Mouse (Mus musculus): ENCODE measurements at regions not wholly inside any gene's neighbourhood (a gene's known extent, or its start where the extent isn't known, plus 50 kb on each side); places are given as distances from the start of the nearest gene placed in this dataset.

DNA sequence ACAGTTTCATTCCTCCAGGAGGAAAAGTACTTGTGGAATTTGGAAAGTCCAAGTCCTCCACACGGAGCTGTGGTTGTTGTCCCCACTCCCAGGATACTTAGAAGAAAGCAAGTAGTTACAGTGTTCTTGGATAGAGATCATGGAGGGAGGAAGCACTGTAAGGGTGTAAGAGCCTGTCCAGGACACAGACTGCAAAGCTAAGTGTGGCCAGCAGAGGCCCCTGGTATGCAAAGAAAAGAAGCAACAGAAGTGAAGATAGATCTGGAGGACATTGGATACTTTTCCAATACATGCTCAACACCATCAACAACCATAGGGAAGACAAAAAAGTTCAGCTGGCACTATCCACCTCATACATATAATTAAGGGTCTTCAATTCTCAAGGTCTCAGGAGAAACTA is 197.4 kb downstream of the Meis1 start:
- DNase-seq (ENCODE audit: low spot score): no peak
- 49% methylated on average over 1 of the region's 1 CpGs for WGBS

DNA sequence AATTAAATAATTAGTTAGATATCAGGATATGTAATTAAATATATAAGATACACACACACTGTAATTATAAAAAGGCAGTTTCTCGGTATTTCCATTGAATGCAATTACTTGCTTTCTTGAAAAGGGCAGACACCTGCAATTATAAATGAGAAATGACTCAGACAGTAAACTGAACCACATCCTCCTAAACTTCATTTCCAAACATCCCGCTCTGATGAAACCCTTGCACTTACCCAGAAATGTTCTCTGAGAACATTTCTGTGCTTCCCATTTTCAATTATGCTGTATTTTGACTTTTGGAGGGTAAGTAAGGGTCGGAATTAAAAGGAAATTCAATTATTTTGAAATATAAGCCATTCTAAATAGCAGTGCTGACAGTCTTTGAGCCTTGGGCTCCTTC is 204.7 kb downstream of the Meis1 start:
- Histone ChIP-seq H3K27ac (no peak overlapping the region), H3K9ac (no peak overlapping the region), H3K27me3 (ENCODE audit: control insufficient read depth, insufficient read depth, low read length) (no peaks in the 10 kb centered on the region), H3K36me3 (replicated peaks; ENCODE audit: control insufficient read depth, insufficient read depth) (no peaks in the 10 kb centered on the region), H3K4me3 (replicated peaks; ENCODE audit: low read length) (no peak overlapping the region), H3K4me1 (replicated peaks; ENCODE audit: control insufficient read depth, insufficient read depth, low read length) (no peaks in the 10 kb centered on the region), H3K4me2 (replicated peaks) (no peak overlapping the region), H3K9me3 (ENCODE audit: control insufficient read depth, low read length) (no peaks in the 10 kb centered on the region)
- ATAC-seq (ENCODE audit: low FRiP score): no peak
- 91% methylated on average over 3 of the region's 3 CpGs for WGBS
- peak; percentile 21 for DNase-seq (ENCODE audit: low spot score)

More for the DNA sequence above, 197.4 kb downstream of the Meis1 start:
- H3K4me1 ChIP-seq (replicated peaks; ENCODE audit: control insufficient read depth, insufficient read depth, low read length): no peaks in the 10 kb centered on the region
- H3K27me3 ChIP-seq (ENCODE audit: control insufficient read depth, insufficient read depth, low read length): no peaks in the 10 kb centered on the region
- no peaks in the 10 kb centered on the region for H3K36me3 ChIP-seq (replicated peaks; ENCODE audit: control insufficient read depth, insufficient read depth)
- no peaks in the 10 kb centered on the region for H3K9me3 ChIP-seq (ENCODE audit: control insufficient read depth, low read length)
- no peak overlapping the region for H3K9ac ChIP-seq
- H3K27ac ChIP-seq: no peak overlapping the region
- H3K4me3 ChIP-seq (replicated peaks; ENCODE audit: low read length): no peak overlapping the region
- no peak for ATAC-seq (ENCODE audit: low FRiP score)
- no peak overlapping the region for H3K4me2 ChIP-seq (replicated peaks)

DNA sequence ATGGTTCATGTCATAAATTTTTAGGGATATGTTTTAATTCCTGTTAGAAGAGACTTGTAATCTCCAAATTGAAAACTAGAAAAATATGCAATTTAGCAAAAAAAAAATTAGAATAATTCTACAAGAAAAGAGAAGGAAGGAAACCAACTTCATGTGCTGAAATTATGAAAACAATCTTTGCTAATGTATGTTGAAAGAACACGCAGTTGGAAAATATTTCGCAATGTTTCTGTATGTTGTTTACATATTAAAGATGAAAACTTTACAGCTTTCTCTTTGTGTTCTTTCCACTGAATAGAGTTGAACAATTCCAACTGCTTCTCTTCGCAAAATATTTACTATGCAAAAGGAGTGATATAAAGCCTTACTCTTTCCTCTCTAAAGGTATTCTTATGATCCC is 251.3 kb downstream of the Meis1 start:
- no peak for DNase-seq (ENCODE audit: low spot score)
- Histone ChIP-seq H3K4me2 (replicated peaks) (no peak overlapping the region), H3K27me3 (ENCODE audit: control insufficient read depth, insufficient read depth, low read length) (no peaks in the 10 kb centered on the region), H3K4me1 (replicated peaks; ENCODE audit: control insufficient read depth, insufficient read depth, low read length) (no peaks in the 10 kb centered on the region), H3K27ac (no peak overlapping the region), H3K9ac (no peak overlapping the region), H3K4me3 (replicated peaks; ENCODE audit: low read length) (no peak overlapping the region), H3K9me3 (ENCODE audit: control insufficient read depth, low read length) (no peaks in the 10 kb centered on the region), H3K36me3 (replicated peaks; ENCODE audit: control insufficient read depth, insufficient read depth) (no peaks in the 10 kb centered on the region)
- 97% methylated on average over 3 of the region's 3 CpGs for WGBS
- no peak for ATAC-seq (ENCODE audit: low FRiP score)

GRCm38 (mm10) chr11:18766458-18767016 is 252.2 kb downstream of the Meis1 start:
- Histone ChIP-seq H3K4me3 (replicated peaks; ENCODE audit: low read length) (no peak overlapping the region), H3K4me1 (replicated peaks; ENCODE audit: control insufficient read depth, insufficient read depth, low read length) (no peaks in the 10 kb centered on the region), H3K27me3 (ENCODE audit: control insufficient read depth, insufficient read depth, low read length) (no peaks in the 10 kb centered on the region), H3K4me2 (replicated peaks) (no peak overlapping the region), H3K27ac (no peak overlapping the region), H3K36me3 (replicated peaks; ENCODE audit: control insufficient read depth, insufficient read depth) (no peaks in the 10 kb centered on the region), H3K9ac (no peak overlapping the region), H3K9me3 (ENCODE audit: control insufficient read depth, low read length) (no peaks in the 10 kb centered on the region)
- 64% methylated on average over 6 of the region's 6 CpGs for WGBS
- DNase-seq (ENCODE audit: low spot score): no peak
- no peak for ATAC-seq (ENCODE audit: low FRiP score)

GRCm38 (mm10) chr11:18758591-18759074 is 260.2 kb downstream of the Meis1 start:
- no peak for ATAC-seq (ENCODE audit: low FRiP score)
- DNase-seq (ENCODE audit: low spot score): no peak
- no peak overlapping the region for H3K4me2 ChIP-seq (replicated peaks)

GRCm38 (mm10) chr11:18756576-18756975 is 262.2 kb downstream of the Meis1 start:
- no peak for DNase-seq (ENCODE audit: low spot score)
- 0 out of 2 replicates have a peak overlapping the region, but pooled peaks have one; percentile 47 for H3K27ac ChIP-seq
- no peak for ATAC-seq (ENCODE audit: low FRiP score)
- 35% methylated on average over 1 of the region's 1 CpGs for WGBS
- H3K4me2 ChIP-seq (replicated peaks): no peak overlapping the region
- no peaks in the 10 kb centered on the region for H3K9me3 ChIP-seq (ENCODE audit: control insufficient read depth, low read length)
- H3K4me1 ChIP-seq (replicated peaks; ENCODE audit: control insufficient read depth, insufficient read depth, low read length): peaks cover 32% of the 10 kb centered on the region
- no peak overlapping the region for H3K9ac ChIP-seq
- H3K27me3 ChIP-seq (ENCODE audit: control insufficient read depth, insufficient read depth, low read length): no peaks in the 10 kb centered on the region
- no peak overlapping the region for H3K4me3 ChIP-seq (replicated peaks; ENCODE audit: low read length)
- no peaks in the 10 kb centered on the region for H3K36me3 ChIP-seq (replicated peaks; ENCODE audit: control insufficient read depth, insufficient read depth)

More at GRCm38 (mm10) chr11:18758591-18759074, 260.2 kb downstream of the Meis1 start:
- Histone ChIP-seq H3K27ac (no peak overlapping the region), H3K9me3 (ENCODE audit: control insufficient read depth, low read length) (no peaks in the 10 kb centered on the region), H3K27me3 (ENCODE audit: control insufficient read depth, insufficient read depth, low read length) (no peaks in the 10 kb centered on the region), H3K36me3 (replicated peaks; ENCODE audit: control insufficient read depth, insufficient read depth) (no peaks in the 10 kb centered on the region), H3K4me1 (replicated peaks; ENCODE audit: control insufficient read depth, insufficient read depth, low read length) (peaks cover 18% of the 10 kb centered on the region), H3K4me3 (replicated peaks; ENCODE audit: low read length) (no peak overlapping the region), H3K9ac (no peak overlapping the region)
- 66% methylated on average over 6 of the region's 6 CpGs for WGBS

GRCm38 (mm10) chr11:18754732-18755525 is 263.9 kb downstream of the Meis1 start:
- Histone ChIP-seq H3K4me2 (replicated peaks) (peak overlapping the region; percentile 43), H3K9ac (peak overlapping the region; percentile 48), H3K4me1 (replicated peaks; ENCODE audit: control insufficient read depth, insufficient read depth, low read length) (peaks cover 46% of the 10 kb centered on the region), H3K27me3 (ENCODE audit: control insufficient read depth, insufficient read depth, low read length) (no peaks in the 10 kb centered on the region), H3K4me3 (replicated peaks; ENCODE audit: low read length) (peak overlapping the region; percentile 1; the same call in 1 of the 2 replicates), H3K27ac (peak overlapping the region; percentile 82), H3K36me3 (replicated peaks; ENCODE audit: control insufficient read depth, insufficient read depth) (no peaks in the 10 kb centered on the region), H3K9me3 (ENCODE audit: control insufficient read depth, low read length) (no peaks in the 10 kb centered on the region)
- DNase-seq (ENCODE audit: low spot score) (no peak), ATAC-seq (ENCODE audit: low FRiP score) (0 out of 2 replicates have a peak, but pooled peaks have one; percentile 13)
- 29% methylated on average over 9 of the region's 9 CpGs for WGBS

GRCm38 (mm10) chr11:18753856-18754255 is 264.9 kb downstream of the Meis1 start:
- H3K9me3 ChIP-seq (ENCODE audit: control insufficient read depth, low read length): no peaks in the 10 kb centered on the region
- 25% methylated on average over 9 of the region's 9 CpGs for whole genome bisulfite sequencing
- peak overlapping the region; percentile 48 for H3K9ac ChIP-seq
- DNase-seq (ENCODE audit: low spot score) (peak; percentile 35), ATAC-seq (ENCODE audit: low FRiP score) (no peak; the same call in 1 of the 2 replicates)
- H3K27ac ChIP-seq: peak overlapping the region; percentile 82
- no peaks in the 10 kb centered on the region for H3K27me3 ChIP-seq (ENCODE audit: control insufficient read depth, insufficient read depth, low read length)
- peaks cover 56% of the 10 kb centered on the region for H3K4me1 ChIP-seq (replicated peaks; ENCODE audit: control insufficient read depth, insufficient read depth, low read length)
- no peaks in the 10 kb centered on the region for H3K36me3 ChIP-seq (replicated peaks; ENCODE audit: control insufficient read depth, insufficient read depth)
- H3K4me2 ChIP-seq (replicated peaks): peak overlapping the region; percentile 43
- H3K4me3 ChIP-seq (replicated peaks; ENCODE audit: low read length): no peak overlapping the region; the same call in 1 of the 2 replicates

DNA sequence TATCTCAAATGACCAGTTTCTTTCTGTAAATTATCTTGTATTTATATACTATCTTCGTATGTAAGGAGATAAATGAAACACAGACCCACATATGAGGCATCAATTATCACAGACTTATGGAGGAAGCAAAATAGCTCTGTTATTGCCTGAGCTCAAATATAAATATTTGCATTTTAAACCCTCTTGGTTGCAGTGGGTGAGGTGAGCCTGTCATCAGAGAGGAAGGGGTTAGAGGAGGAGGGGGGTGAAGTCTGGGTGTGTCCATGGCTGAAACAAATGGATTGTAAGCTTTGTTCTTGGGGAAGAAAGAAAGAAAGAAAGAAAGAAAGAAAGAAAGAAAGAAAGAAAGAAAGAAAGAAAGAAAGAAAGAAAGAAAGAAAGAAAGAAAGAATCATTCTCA is 265.5 kb downstream of the Meis1 start:
- Histone ChIP-seq H3K27ac (peak overlapping the region; percentile 90), H3K9ac (no peak overlapping the region), H3K27me3 (ENCODE audit: control insufficient read depth, insufficient read depth, low read length) (no peaks in the 10 kb centered on the region), H3K4me3 (replicated peaks; ENCODE audit: low read length) (no peak overlapping the region), H3K4me1 (replicated peaks; ENCODE audit: control insufficient read depth, insufficient read depth, low read length) (peaks cover 62% of the 10 kb centered on the region), H3K9me3 (ENCODE audit: control insufficient read depth, low read length) (no peaks in the 10 kb centered on the region), H3K4me2 (replicated peaks) (peak overlapping the region; percentile 54; the same call in 1 of the 2 replicates), H3K36me3 (replicated peaks; ENCODE audit: control insufficient read depth, insufficient read depth) (no peaks in the 10 kb centered on the region)
- WGBS: 74% methylated on average over 1 of the region's 1 CpGs
- no peak for ATAC-seq (ENCODE audit: low FRiP score)
- no peak for DNase-seq (ENCODE audit: low spot score)
